Mouse (Mus musculus) embryo, embryonic 10.5 days (tissue): ENCODE measurements around the gene Ccdc106.
"Not testable (repeated sequence)": the region's sequence is repeated elsewhere in the genome, so short reads cannot be mapped to it uniquely, and the experiment has no call there.

Experiments
- DNase-seq: peaks from one replicate; pipeline ENCODE4 v3.0.0-alpha.2; 2015; ENCODE audit warnings: low spot score

The Ccdc106 gene

DNA sequence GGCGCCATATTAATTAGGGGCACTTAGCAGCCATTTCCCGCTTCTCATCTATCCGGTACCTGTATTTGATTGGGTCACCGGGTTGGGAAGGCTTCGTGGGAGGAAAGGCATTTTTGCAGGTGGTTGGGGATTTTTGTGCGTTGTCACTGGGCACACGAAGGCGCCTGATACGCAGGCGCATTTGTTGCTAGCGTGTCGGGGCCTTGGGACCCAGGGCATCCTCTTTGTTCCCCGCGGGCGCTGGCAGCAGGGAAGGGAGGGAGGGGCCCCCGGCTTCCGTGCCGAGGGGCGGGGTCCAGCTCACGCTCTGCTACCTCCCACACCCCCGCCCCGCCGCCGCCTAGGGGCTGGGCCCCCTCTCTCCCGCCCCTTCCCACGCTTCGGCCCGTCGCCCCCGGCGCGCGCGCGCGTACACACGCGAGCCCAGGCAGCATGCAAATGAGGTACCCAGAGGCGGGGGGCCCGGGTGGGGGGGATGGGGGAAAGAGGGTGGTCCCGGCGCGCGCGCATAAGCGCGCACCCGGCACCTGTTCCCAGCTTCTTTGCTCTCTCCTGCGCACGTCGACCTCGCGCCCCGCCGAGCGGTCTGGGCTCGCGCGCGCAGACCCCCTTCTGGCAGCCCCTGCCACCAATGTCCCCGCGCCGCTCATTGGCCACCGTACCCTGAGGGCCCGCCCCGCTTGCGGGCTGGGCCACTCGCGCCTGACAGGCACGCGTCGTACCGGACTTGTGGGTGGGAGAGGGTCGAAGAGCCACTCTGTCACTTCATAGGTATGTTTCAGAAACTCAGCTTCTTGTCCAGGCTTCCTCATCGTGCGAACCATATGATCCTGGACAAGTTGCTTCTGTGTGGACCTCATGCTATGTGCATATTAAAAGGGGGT lies 5.0 kb upstream of the Ccdc106 start, which contains the start of gene Gm44973:
Gene Gm44973, plus strand, starts transcription at position 379 of the 884 bp plus-strand sequence.
- DNase-seq: peak; percentile 94

DNA sequence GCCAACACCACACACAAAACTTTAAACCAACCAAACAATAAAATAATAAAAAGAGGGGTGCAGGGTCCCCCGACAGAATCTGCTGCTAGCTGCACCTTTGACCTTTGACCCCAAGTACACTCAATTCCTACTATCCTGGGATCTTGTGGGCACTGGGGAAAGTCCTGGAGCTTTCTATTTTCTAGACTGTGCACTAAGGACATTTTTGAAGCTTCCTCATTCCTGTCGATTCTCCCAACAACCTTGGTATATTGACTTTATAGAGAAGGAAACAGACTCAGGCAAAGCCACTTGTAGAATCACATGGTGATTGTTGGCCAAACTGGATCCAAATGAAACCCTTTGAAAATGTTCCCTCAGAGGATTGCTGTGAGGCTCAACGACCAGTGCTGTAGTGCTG lies 4.3 kb upstream of the Ccdc106 start:
- DNase-seq: peak; percentile 19

DNA sequence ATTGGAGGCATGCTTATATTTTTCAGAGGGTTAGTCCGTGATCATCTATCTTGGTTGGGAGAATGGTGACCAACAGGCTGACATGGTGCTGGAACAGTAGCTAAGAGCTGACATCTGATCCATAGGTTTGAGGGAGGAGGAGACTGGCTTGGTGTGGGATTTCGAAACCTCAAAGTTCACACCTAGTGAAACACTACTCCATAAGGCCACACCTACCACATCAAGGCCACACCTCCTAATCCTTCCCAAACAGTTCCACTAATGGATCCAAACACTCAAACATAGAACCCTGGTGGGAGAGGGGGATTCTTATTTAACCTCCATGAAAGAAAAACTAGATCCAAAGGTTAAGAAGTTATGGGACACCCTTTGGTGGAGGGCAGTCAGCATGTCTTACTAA lies 3.4 kb upstream of the Ccdc106 start:
- no peak for DNase-seq

DNA sequence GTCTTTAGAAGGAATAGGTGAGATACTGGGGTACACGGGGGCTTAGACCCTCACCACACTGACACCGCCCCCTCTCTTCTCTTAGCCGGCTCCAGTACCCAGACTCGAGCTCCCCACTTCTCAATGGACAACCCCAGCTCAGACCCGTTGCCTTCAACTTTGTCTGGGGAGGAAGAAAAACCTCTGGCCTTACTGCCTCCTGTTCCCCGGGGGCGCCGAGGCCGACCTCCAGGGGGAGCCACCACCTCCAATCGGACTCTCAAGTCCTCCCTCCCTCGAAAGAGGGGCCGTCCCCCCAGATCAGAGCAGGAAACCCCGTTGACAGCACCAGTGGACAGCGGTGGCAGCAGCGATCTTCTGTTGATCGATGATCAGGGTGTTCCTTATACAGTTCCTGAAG lies 3.0 kb upstream of the Ccdc106 start:
- DNase-seq: no peak

DNA sequence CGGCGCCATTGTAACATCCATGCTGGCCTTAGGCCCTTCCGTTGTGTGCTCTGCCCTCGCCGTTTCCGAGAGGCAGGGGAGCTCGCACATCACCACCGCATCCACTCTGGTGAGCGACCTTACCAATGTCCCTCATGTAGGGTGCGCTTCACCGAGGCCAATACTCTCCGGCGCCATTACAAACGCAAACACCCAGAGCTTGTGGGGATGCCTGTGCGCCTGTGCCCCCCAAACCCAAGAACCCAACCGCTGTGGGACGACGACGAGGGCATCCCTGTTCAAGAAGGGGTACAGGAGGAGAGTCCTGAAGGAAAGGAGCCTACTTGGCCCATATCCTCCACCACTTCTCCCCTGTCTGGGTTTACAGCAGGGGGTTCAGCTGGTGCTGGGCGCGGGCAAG lies 2.4 kb upstream of the Ccdc106 start:
- no peak for DNase-seq

DNA sequence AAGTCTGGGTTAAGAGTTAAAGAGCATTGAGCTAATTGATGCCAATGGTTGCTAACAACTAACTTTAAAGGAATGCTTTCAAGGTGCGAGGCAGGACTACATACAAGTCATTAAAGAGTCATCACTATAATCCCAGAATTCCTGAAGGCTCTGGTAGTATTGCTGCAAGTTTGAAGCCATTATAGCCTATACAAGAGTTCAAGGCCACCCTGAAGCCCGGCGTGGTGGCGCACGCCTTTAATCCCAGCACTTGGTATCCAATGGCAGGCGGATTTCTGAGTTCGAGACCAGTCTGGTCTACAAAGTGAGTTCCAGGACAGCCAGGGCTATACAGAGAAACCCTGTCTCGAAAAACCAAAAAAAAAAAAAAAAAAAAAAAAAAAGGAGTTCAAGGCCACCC lies 777 bp upstream of the Ccdc106 start:
- DNase-seq: not testable (repeated sequence)

DNA sequence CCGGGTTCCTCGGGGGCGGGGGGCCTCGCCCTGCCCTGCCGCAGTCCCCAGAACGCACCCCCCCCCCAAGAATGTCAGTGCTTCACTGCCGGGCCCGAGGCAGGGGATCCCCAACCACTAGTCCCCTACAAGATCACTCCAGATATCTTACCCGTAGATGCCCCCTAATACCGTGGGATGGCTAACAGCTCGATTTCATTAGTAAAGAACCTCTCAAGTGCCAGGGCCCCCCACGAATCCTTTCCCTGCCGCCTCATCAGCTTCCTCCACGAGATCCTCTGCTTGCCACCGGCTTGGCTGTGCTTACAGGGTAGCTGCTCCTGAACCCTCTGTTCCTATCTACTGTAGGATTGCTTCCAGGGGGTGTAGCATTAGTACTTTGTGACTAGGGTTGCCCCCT lies 332 bp downstream of the Ccdc106 start:
- DNase-seq: peak; percentile 47

DNA sequence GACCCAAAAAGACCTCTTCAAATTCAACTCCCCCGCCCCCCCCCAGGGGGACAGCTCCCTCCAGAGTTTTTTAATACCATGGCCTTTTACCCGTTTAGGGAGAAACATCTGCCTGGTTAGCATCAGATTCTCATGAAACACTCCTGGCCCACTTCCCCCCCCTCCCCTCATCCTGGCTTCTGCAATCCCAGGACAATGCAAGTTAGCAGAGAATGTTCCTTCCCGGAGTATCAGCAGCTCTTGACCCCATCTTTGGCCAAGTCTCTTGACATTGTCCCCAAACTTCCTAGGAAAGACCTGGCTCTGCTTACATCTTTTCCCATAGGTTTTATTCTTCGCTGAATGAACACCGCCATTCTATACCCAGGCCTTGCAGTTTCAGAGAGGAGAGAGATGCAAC lies 844 bp downstream of the Ccdc106 start:
- no peak for DNase-seq

DNA sequence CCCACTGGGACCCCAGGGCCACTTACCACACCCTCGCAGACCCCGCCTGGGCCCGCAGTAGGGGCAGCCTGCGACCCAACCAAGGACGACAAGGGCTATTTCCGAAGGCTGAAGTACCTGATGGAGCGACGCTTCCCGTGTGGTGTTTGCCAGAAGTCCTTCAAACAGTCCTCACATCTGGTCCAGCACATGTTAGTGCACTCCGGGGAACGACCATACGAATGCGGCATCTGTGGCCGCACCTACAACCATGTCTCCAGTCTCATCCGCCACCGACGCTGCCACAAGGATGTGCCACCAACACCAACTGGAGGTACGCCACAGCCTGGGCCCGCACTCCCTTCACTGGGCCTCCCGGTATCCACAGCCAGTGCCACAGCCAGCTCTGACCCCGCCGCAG lies 9.2 kb downstream of the Ccdc106 start:
- DNase-seq: no peak

DNA sequence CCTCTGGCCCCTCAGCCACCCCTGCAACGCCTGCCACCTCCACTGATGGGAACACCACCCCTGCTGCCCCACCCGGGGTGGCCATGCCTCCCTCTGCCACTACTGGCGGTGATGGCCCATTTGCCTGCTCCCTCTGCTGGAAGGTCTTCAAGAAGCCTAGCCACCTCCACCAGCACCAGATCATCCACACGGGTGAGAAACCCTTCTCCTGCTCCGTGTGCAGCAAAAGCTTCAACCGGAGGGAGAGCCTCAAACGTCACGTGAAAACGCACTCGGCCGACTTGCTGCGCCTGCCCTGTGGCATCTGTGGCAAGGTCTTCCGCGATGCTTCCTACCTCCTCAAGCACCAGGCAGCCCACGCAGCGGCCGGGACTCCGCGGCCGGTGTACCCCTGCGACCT lies 9.6 kb downstream of the Ccdc106 start:
- DNase-seq: no peak

DNA sequence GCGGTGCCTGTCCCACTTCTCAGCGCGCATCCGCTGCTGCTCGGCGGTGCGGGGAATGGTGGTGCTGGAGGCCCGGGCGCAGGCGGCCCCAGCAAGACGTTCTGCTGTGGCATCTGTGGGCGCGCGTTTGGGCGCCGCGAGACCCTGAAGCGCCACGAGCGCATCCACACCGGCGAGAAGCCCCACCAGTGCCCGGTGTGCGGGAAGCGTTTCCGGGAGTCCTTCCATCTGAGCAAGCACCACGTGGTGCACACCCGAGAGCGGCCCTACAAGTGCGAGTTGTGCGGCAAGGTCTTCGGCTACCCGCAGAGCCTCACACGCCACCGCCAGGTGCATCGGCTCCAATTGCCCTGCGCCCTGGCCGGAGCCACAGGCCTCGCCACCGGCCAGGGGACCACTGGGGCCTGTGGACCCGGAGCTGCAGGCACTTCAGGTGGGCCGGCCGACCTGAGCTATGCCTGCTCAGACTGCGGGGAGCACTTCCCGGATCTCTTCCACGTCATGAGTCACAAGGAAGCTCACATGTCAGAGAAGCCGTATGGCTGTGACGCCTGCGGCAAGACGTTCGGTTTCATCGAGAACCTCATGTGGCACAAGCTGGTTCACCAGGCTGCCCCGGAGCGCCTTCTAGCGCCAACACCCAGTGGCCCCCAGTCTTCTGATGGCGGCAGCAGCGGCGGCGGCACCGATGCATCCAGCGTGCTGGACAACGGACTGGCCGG lies 10.4 kb downstream of the Ccdc106 start:
- DNase-seq: no peak

DNA sequence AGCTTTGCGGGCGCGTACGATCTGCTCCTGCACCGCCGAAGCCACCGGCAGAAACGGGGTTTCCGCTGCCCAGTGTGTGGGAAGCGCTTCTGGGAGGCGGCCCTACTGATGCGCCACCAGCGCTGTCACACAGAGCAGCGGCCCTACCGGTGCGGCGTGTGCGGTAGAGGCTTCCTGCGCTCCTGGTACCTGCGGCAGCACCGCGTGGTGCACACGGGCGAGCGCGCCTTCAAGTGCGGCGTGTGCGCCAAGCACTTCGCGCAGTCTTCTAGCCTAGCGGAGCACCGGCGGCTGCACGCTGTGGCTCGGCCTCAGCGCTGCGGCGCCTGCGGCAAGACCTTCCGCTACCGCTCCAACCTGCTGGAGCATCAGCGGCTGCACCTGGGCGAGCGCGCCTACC lies 11.1 kb downstream of the Ccdc106 start:
- DNase-seq: no peak

DNA sequence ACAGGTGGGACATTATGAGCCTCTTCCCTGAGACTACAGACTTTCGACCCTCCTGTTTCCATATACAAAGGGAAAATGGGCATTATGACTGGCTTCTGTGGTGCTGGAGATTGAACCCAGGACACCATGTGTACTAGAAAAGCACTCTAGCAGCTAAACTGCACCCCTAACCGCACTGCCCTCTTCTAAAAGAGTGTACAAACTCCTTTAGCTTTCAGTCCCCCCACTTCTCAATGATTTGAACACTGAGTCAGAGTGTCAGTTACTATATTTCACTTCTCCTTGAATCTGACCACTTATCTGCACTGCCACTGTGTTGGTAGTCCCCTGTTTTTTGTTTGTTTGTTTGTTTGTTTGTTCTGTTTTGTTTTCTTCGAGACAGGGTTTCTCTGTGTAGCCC lies 13.5 kb downstream of the Ccdc106 start, which contains the start of gene 4632433K11Rik:
Gene 4632433K11Rik, plus strand, starts transcription at position 301 of the 400 bp plus-strand sequence.
- no peak for DNase-seq

DNA sequence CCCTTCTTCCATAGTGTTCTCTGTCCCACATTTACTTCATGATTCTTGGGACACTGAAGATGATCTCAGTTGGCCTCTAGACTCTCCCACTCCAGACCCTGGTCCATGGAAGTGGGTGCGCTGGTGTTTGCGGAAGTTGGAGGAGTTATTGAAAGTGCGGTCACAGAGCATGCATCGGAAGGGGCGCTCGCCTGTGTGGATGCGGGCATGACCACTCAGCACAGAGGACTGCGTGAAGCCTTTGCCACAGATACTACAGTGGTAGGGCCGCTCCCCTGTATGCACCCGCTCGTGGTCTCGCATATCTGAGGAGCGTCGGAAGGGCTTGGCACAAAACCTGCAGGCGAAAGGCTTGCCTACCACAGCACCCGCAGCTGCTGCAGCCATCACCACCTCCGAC lies 15.3 kb downstream of the Ccdc106 start:
- no peak for DNase-seq

DNA sequence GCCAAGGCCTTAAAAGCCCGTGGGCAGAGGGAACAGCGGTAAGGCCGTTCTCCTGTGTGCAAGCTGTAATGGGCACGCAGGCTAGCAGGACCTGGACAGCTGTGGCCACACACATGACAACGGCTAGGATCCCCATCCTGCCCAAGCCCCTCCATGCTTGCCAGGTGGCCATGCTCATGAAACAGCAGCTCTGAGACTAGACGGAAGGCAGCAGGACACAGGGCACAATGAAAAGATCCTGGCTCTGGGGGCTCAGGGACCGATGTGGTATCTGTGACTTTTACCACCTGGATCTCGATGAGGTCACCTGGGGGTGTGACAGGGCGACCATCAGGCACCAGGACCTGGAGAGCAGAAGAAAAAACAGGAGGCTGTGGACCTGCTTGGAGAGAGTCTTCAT lies 15.8 kb downstream of the Ccdc106 start:
- DNase-seq: no peak

DNA sequence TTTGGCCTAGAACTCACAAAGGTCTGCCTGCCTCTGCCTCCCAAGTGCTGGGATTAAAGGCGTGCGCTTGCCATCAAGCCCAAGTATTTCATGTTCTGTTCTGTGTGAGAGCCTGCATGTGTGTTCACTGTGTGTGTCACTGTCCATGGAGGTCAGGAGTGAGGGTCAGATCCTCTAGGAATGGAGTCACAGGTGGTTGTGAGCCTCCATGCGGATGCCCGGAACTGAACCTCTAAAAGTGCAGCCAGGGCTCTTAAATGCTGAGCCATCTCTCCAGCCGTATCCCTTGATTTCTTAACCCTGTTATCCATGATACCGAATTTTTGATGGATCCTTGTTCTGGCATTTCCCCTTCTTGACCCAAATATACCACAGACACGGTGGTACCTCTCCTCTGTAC lies 16.7 kb downstream of the Ccdc106 start:
- no peak for DNase-seq

DNA sequence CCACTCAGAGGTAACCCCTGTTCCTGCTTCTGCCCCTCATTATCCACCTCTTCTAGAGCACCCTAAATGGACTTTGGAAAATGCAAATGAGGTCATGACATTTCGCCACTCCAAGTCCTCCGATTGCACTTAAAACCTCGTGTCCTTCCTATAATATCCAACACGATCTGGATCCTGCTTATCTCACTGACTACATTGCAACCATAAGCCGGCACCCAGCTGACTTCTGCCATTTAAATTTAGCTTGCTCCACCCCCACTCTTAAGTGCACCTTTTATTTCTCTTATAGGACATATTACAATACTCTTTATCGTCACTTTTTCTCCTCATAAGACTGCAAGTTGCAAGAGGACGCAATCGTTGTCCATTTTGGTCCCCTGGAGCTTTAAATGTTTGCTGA lies 17.1 kb downstream of the Ccdc106 start:
- no peak for DNase-seq

DNA sequence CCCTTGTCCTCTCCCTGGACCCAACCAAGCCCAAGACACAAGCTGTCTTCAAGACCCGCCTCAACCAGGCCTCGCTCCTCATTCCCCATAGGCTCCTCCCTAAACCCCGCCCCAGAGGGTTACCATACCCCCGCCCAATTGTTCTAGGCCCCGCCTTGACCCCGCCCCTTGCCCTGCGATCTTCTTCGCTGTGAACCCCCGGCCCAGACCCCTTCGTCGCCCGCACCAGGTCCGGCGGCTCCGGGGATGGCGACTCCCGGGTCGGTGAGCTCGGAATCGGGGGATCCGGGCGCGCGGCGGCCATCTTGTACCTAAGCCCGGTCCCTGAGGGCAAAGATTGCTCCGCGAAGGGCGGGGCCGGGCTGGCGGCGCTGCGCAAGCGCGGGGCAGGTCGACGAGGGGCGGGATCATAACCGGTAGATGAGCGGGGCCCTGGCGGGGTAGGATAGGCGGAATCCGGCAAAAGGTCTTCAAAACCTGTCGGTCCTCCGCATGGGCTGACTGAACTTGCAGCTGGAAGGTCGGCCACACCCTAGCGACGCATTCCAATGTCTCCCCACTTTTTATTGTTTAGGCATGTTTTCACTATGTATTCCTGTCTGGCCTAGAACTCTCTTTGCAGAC lies 17.9 kb downstream of the Ccdc106 start, which contains the start of gene Zfp784:
Gene Zfp784, minus strand, starts transcription at position 338 of the 624 bp plus-strand sequence.
- DNase-seq: peak; percentile 94

DNA sequence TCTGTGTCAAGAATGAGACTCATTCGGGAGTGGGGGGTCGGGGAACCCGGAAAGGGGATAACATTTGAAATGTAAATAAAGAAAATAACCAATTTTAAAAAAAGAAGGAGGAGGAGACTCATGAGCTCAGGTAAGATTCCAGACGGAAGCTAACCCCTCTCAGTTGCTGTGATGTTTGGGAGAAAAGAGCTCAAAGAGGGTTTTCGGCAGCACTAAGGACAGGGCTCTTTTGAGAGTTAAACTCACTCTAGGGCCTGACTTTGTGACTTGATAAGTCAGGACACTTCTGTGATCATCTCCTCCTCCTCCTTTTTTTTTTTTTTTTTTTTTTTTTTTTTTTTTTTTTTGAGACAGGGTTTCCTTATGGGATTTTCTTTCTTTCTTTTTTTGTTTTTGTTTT lies 18.6 kb downstream of the Ccdc106 start:
- peak; percentile 13 for DNase-seq

DNA sequence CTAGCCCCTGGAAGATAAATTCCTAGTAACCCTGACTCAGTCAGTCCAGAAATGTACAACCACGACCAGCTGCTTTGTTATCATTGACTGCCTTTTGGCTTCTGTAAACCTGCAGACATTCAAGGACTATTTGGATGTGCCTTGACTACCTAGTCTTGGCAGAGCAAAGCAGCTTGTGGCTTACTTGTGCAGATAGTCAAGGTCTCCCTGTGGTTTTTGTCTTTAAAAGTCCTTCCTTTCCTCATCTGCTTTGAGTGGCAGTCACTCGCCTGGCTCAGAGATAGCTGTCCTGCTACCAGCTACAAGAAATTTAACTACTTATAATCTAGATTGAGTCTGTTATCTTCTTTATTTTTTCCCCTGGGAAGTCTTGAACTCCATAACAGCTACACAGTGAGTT lies 24.6 kb downstream of the Ccdc106 start:
- DNase-seq: no peak

DNA sequence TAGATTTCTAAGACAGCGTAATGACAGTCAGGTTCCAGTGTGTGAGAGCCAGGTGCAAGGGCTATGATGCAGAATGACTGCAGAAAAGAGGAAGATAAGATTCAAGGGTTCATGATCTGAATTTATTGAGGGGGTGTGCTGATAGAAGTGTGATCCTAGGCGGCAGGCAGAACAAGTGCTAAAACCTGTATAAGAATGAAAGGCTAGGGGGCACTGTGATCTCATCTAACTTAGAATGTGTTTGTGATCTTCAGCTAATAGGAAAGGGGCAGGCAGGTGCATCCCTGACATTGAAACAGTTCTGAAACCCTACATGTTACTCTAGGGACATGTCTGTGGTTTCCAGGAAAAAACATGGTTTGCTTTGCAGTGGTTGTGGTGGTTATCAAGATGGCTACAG lies 25.8 kb downstream of the Ccdc106 start:
- DNase-seq: no peak

DNA sequence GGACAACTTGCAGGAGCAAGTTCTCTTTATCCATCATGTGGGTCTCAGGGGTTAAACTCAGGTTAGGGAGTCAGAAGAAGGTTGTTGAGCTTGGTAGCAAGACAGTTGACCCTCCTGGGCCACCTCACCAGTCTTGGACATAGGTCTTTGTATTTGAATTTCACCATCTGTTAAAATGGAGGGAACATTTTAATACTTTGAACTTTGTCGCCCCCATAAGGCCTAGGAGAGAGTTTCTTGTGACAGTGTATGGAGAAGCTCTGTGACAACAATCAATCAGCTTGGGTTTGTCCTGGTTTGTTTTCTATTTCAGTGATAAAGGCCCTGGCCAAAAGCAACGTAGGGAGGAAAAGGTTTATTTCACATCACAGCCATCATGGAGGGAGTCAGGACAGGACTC lies 27.0 kb downstream of the Ccdc106 start:
- DNase-seq: peak; percentile 62
